Mouse (Mus musculus) midbrain, embryonic 14.5 days (tissue): ENCODE measurements around the gene Gnai1. TPM values are rescaled to one million over a fixed set of nuclear protein-coding genes. Genes with fewer than 3 reads are reported as not detected.

ENCODE experiments used
- ATAC-seq: fragments of 200-750 bp; cut with Nextera tagmentation; 2 replicates; pipeline ENCODE4 v1.8.0; 2017; ENCODE audit warnings: moderate number of reproducible peaks, moderate library complexity; ENCODE audit not compliant: low FRiP score, low TSS enrichment
- DNase-seq: peaks from one replicate; pipeline ENCODE4 v3.0.0-alpha.2; 2015
- H3K27ac ChIP-seq: fragments of 300-500 bp; sonication (generic); replicated peaks from 2 replicates; pipeline ENCODE4 v1.5.1; 2014; ENCODE audit warnings: mild to moderate bottlenecking, low read depth, low read length, moderate library complexity
- H3K27me3 ChIP-seq: fragments of 300-500 bp; sonication (generic); 2 replicates; pipeline ENCODE4 v1.6.1; 2014; ENCODE audit warnings: low read length, control low read depth, mixed read lengths; ENCODE audit not compliant: control insufficient read depth, insufficient read depth
- H3K36me3 ChIP-seq: fragments of 300-500 bp; sonication (generic); 2 replicates; pipeline ENCODE4 v1.6.1; 2014; ENCODE audit warnings: low read length, control low read depth; ENCODE audit not compliant: control insufficient read depth, insufficient read depth
- H3K4me1 ChIP-seq: fragments of 300-500 bp; sonication (generic); 2 replicates; pipeline ENCODE4 v1.6.1; 2014; ENCODE audit warnings: mild to moderate bottlenecking, antibody characterized with exemption, low read length, control low read depth; ENCODE audit not compliant: control insufficient read depth, insufficient read depth
- H3K4me2 ChIP-seq: fragments of 300-500 bp; sonication (generic); 2 replicates; pipeline ENCODE4 v1.6.1; 2014; ENCODE audit warnings: mild to moderate bottlenecking, low read length, moderate library complexity
- H3K4me3 ChIP-seq: fragments of 300-500 bp; sonication (generic); replicated peaks from 2 replicates; pipeline ENCODE4 v1.5.1; 2014; ENCODE audit warnings: low read depth, low read length
- H3K9ac ChIP-seq: fragments of 300-500 bp; sonication (generic); replicated peaks from 2 replicates; pipeline ENCODE4 v1.6.1; 2014; ENCODE audit warnings: mild to moderate bottlenecking, low read length, moderate library complexity
- H3K9me3 ChIP-seq: fragments of 300-500 bp; sonication (generic); 2 replicates; pipeline ENCODE4 v1.6.1; 2016; ENCODE audit warnings: low read length, control low read depth, mixed read lengths; ENCODE audit not compliant: control insufficient read depth
- WGBS: fragments of 180-500 bp; shearing (Covaris S2); extraction: QIAGEN DNeasy Blood & Tissue Kit; methylation state at CpG from one replicate; pipeline ENCODE4 v1.1.7; 2014; 5-methylcytosine and 5-hydroxymethylcytosine counted together
- polyA plus RNA-seq: library from polyadenylated mRNA; unstranded; fragments of >200 nt; fragmentation: Nextera tagmentation; extraction: Ambion mirVana; gene quantifications from 2 replicates; pipeline ENCODE4 v1.2.1, GENCODE M21; 2014

Gnai1 gene
- polyA plus RNA-seq, 1 experiment from 2014 or later: 84.7 TPM

- Histone ChIP-seq H3K4me1 (no peaks in the 10 kb centered on the region), H3K9ac (no peak overlapping the region), H3K4me3 (no peak overlapping the region), H3K36me3 (no peaks in the 10 kb centered on the region), H3K27ac (no peak overlapping the region), H3K9me3 (no peaks in the 10 kb centered on the region), H3K4me2 (no peak overlapping the region), H3K27me3 (no peaks in the 10 kb centered on the region)
- WGBS: 82% methylated on average over 1 of the region's 1 CpGs
- DNase-seq (no peak), ATAC-seq (no peak)
Observed at GRCm38 (mm10) chr5:18307229-18307804, 52.8 kb downstream of the Gnai1 start.

DNA sequence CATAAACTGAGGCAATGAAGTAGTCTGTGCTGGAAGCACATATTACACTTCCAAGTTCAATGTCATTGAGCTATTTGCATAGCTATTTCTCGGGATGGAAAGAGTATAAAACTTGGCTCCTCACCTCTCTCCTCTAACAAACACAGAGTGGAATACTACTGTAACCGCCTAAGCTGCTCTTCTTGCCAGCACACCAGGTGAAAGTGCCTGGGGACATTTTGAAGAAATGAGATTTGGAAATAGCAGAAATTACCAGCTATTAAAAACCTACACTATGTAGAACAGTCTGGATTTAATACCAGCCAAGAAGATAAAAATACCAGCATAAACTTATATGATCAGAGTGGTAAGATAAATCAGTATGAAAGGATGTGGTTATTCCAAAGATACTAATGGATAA, 63.6 kb downstream of the Gnai1 start:
- DNase-seq: no peak
- H3K27ac ChIP-seq: no peak overlapping the region
- H3K9me3 ChIP-seq: no peaks in the 10 kb centered on the region
- no peaks in the 10 kb centered on the region for H3K4me1 ChIP-seq
- H3K9ac ChIP-seq: no peak overlapping the region
- 85% methylated on average over 2 of the region's 2 CpGs for WGBS
- H3K27me3 ChIP-seq: no peaks in the 10 kb centered on the region
- H3K36me3 ChIP-seq: no peaks in the 10 kb centered on the region
- no peak for ATAC-seq
- H3K4me2 ChIP-seq: no peak overlapping the region
- H3K4me3 ChIP-seq: no peak overlapping the region

GRCm38 (mm10) chr5:18292744-18293143, 67.4 kb downstream of the Gnai1 start:
- H3K27me3 ChIP-seq: no peaks in the 10 kb centered on the region
- no peaks in the 10 kb centered on the region for H3K4me1 ChIP-seq
- no peak overlapping the region for H3K27ac ChIP-seq
- H3K4me2 ChIP-seq: no peak overlapping the region
- DNase-seq (peak; percentile 30), ATAC-seq (peak; percentile 65)
- H3K4me3 ChIP-seq: no peak overlapping the region
- H3K36me3 ChIP-seq: no peaks in the 10 kb centered on the region
- H3K9me3 ChIP-seq: no peaks in the 10 kb centered on the region
- H3K9ac ChIP-seq: no peak overlapping the region
- WGBS: 48% methylated on average over 5 of the region's 5 CpGs

- H3K27ac ChIP-seq: no peak overlapping the region
- H3K4me1 ChIP-seq: no peaks in the 10 kb centered on the region
- DNase-seq (peak; percentile 2), ATAC-seq (no peak)
- H3K9ac ChIP-seq: no peak overlapping the region
- H3K9me3 ChIP-seq: no peaks in the 10 kb centered on the region
- H3K36me3 ChIP-seq: peaks cover 8% of the 10 kb centered on the region
- no peaks in the 10 kb centered on the region for H3K27me3 ChIP-seq
- H3K4me2 ChIP-seq: no peak overlapping the region
- 49% methylated on average over 4 of the region's 4 CpGs for WGBS
- H3K4me3 ChIP-seq: no peak overlapping the region
Observed at GRCm38 (mm10) chr5:18289530-18289929, 70.6 kb downstream of the Gnai1 start.

GRCm38 (mm10) chr5:18288694-18289093, 71.5 kb downstream of the Gnai1 start:
- no peaks in the 10 kb centered on the region for H3K4me1 ChIP-seq
- 85% methylated on average over 7 of the region's 7 CpGs for WGBS
- DNase-seq (no peak), ATAC-seq (no peak)
- H3K9me3 ChIP-seq: no peaks in the 10 kb centered on the region
- no peak overlapping the region for H3K9ac ChIP-seq
- no peak overlapping the region for H3K4me2 ChIP-seq
- no peak overlapping the region for H3K4me3 ChIP-seq
- peaks cover 8% of the 10 kb centered on the region for H3K36me3 ChIP-seq
- H3K27ac ChIP-seq: no peak overlapping the region
- H3K27me3 ChIP-seq: no peaks in the 10 kb centered on the region

GRCm38 (mm10) chr5:18288079-18288478, 72.1 kb downstream of the Gnai1 start:
- H3K9ac ChIP-seq: no peak overlapping the region
- H3K27me3 ChIP-seq: no peaks in the 10 kb centered on the region
- ATAC-seq: no peak
- peaks cover 8% of the 10 kb centered on the region for H3K36me3 ChIP-seq
- H3K27ac ChIP-seq: no peak overlapping the region
- WGBS: 80% methylated on average over 3 of the region's 3 CpGs
- H3K4me3 ChIP-seq: no peak overlapping the region
- H3K4me1 ChIP-seq: no peaks in the 10 kb centered on the region
- no peak overlapping the region for H3K4me2 ChIP-seq
- no peaks in the 10 kb centered on the region for H3K9me3 ChIP-seq
- no peak for DNase-seq

GRCm38 (mm10) chr5:18282095-18282494, 78.1 kb downstream of the Gnai1 start:
- Histone ChIP-seq H3K27me3 (no peaks in the 10 kb centered on the region), H3K9me3 (no peaks in the 10 kb centered on the region), H3K4me1 (no peaks in the 10 kb centered on the region), H3K4me2 (no peak overlapping the region), H3K4me3 (no peak overlapping the region), H3K9ac (no peak overlapping the region), H3K36me3 (peaks cover 6% of the 10 kb centered on the region), H3K27ac (no peak overlapping the region)
- DNase-seq: no peak
- WGBS: 90% methylated on average over 3 of the region's 3 CpGs
- ATAC-seq: no peak

DNA sequence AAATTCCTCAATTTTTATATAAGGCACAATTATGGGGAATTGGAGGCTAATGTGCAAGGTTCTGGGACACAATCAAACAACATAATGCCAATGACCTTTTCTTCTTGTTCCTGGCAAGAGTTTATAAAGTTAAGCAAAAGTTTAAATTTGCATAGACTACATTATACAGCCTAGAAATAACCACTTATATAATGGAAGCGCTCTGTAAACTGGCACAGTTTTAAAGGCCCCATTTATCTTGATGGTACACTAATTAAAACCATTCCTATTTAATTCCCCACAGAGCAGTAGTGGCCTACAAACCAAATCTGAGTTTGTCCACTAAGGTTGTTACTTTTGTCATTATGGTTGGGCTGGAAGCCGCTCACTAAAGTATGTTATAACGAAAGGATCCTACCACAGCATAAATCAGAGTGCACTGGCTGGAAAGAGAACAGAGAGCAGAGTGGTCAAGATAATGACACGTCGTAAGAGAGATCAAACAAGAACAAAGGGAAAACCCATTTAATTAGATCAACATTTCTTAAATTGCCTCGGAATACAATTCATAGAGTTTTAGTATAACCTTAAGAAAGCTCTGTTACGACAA, 85.7 kb downstream of the Gnai1 start:
- ATAC-seq (no peak), DNase-seq (no peak)
- Histone ChIP-seq H3K27me3 (no peaks in the 10 kb centered on the region), H3K4me2 (no peak overlapping the region), H3K27ac (no peak overlapping the region), H3K9ac (no peak overlapping the region), H3K9me3 (no peaks in the 10 kb centered on the region), H3K36me3 (peaks cover 9% of the 10 kb centered on the region; the same call in 1 of the 2 replicates), H3K4me3 (no peak overlapping the region), H3K4me1 (no peaks in the 10 kb centered on the region)
- WGBS: 96% methylated on average over 7 of the region's 7 CpGs
